In genomic region chr5:66105946-66106345, GRCm38 (mm10) we compare ENCODE assay signal across 12 mouse cellular contexts.
DNase-seq lines count a peak whose midpoint lies in the region; ATAC-seq and TF ChIP-seq lines count a peak whose summit lies in the region.
"Had no signal": no experiment of that assay in that cellular context is flagged by ENCODE, and none has a peak within 500 bp of the region (broad histone marks: within the 10 kb centered on the region; RNA-seq: fewer than 3 reads in every experiment).

No protein-coding gene starts in this region.

- intact Hi-C loops in heart, postnatal 25 days (cut with DNase I), result no loop called here

- WGBS in liver, embryonic 12.5 days (ENCODE audit: insufficient replicate concordance), result 47% methylated on average over 7 of the region's 7 CpGs
- 60% methylated on average over 7 of the region's 7 CpGs for WGBS in liver, embryonic 11.5 days
- WGBS in lung, postnatal 0 days, result 40% methylated on average over 7 of the region's 7 CpGs

- peaks cover 8% of the 10 kb centered on the region for H3K4me1 ChIP-seq in liver, embryonic 12.5 days
- no peaks in the 10 kb centered on the region for H3K4me1 ChIP-seq in liver, embryonic 11.5 days (replicated peaks; ENCODE audit: control insufficient read depth, insufficient read depth, low read length)
- H3K4me1 ChIP-seq in lung, postnatal 0 days (ENCODE audit: insufficient read depth, low read depth, low read length), result no peaks in the 10 kb centered on the region

- peak; percentile 37; the same call in 1 of the 2 replicates for ATAC-seq in liver, embryonic 12.5 days
- ATAC-seq in liver, embryonic 11.5 days (replicated peaks; ENCODE audit: low FRiP score), result no peak
- peak; percentile 84 for ATAC-seq in lung, postnatal 0 days
- ATAC-seq: CD4-positive, CD25-positive, alpha-beta regulatory T cell, adult 4 months had no signal

- H3K27ac ChIP-seq in liver, embryonic 12.5 days, result no peak overlapping the region; the same call in 1 of the 2 replicates
- H3K27ac ChIP-seq in liver, embryonic 11.5 days (ENCODE audit: low read depth, low read length), result no peak overlapping the region
- peak overlapping the region; percentile 77 for H3K27ac ChIP-seq in lung, postnatal 0 days (ENCODE audit: low read length)
- H3K27ac ChIP-seq: kidney, postnatal 0 days had no signal

- H3K27me3 ChIP-seq in liver, embryonic 12.5 days (replicated peaks), result no peaks in the 10 kb centered on the region
- no peaks in the 10 kb centered on the region for H3K27me3 ChIP-seq in liver, embryonic 11.5 days (replicated peaks; ENCODE audit: control insufficient read depth, insufficient read depth, low read length)
- no peaks in the 10 kb centered on the region for H3K27me3 ChIP-seq in lung, postnatal 0 days (replicated peaks; ENCODE audit: insufficient read depth, low read length)

- no peak overlapping the region for H3K9ac ChIP-seq in liver, embryonic 12.5 days
- no peak overlapping the region for H3K9ac ChIP-seq in liver, embryonic 11.5 days (ENCODE audit: low read depth, low read length)
- H3K9ac ChIP-seq in lung, postnatal 0 days (replicated peaks; ENCODE audit: low read depth), result no peak overlapping the region

- TF ChIP-seq EP300 in lung, postnatal 0 days (IDR thresholded peaks at IDR 0.05), result peak; percentile 91

- no peaks in the 10 kb centered on the region for H3K9me3 ChIP-seq in liver, embryonic 12.5 days (replicated peaks)
- H3K9me3 ChIP-seq in liver, embryonic 11.5 days (ENCODE audit: control insufficient read depth, low read length), result no peaks in the 10 kb centered on the region
- H3K9me3 ChIP-seq in lung, postnatal 0 days (ENCODE audit: low read length), result no peaks in the 10 kb centered on the region

- TF ChIP-seq CTCF in lung, postnatal 0 days (IDR thresholded peaks at IDR 0.05), result no peak

- H3K4me3 ChIP-seq in liver, embryonic 12.5 days, result no peak overlapping the region
- H3K4me3 ChIP-seq in liver, embryonic 11.5 days (ENCODE audit: low read depth, low read length), result no peak overlapping the region
- H3K4me3 ChIP-seq in lung, postnatal 0 days (ENCODE audit: low read depth, low read length), result no peak overlapping the region

- DNase-seq in liver, embryonic 11.5 days (ENCODE audit: low spot score), result no peak
- DNase-seq in gonadal fat pad, adult 2 months (ENCODE audit: low read depth), result peak; percentile 83
- peak; percentile 94 for DNase-seq in lung, postnatal 0 days (ENCODE audit: low spot score)
- peak; percentile 72 for DNase-seq in yolk sac, embryonic 10.5 days (ENCODE audit: low spot score)
- no peak for DNase-seq in layer of hippocampus, adult 9-10 months (ENCODE audit: low spot score)
- DNase-seq in heart, postnatal 25 days (ENCODE audit: low spot score), result no peak
- no peak for DNase-seq in cerebellum, adult 11-12 months
- DNase-seq: cerebellum, postnatal 10 days; heart, postnatal 36 days had no signal

- H3K36me3 ChIP-seq in liver, embryonic 12.5 days, result no peaks in the 10 kb centered on the region
- no peaks in the 10 kb centered on the region for H3K36me3 ChIP-seq in liver, embryonic 11.5 days (ENCODE audit: control insufficient read depth, insufficient read depth, low read length)
- H3K36me3 ChIP-seq in lung, postnatal 0 days (ENCODE audit: insufficient read depth, low read length), result no peaks in the 10 kb centered on the region

- no peak overlapping the region for H3K4me2 ChIP-seq in liver, embryonic 12.5 days
- no peak overlapping the region for H3K4me2 ChIP-seq in liver, embryonic 11.5 days
- H3K4me2 ChIP-seq in lung, postnatal 0 days (replicated peaks; ENCODE audit: low read depth, low read length), result no peak overlapping the region

Comparison
In these comparisons a context has a peak if more than half of its experiments do, and no peak if none do; other contexts are left out.
1. DNase-seq: peak in gonadal fat pad, adult 2 months (single experiment), lung, postnatal 0 days (single experiment) and yolk sac, embryonic 10.5 days (single experiment); none in liver, embryonic 11.5 days (single experiment), layer of hippocampus, adult 9-10 months (single experiment), heart, postnatal 25 days (single experiment) and cerebellum, adult 11-12 months (single experiment).